Mouse (Mus musculus): Measurements from ENCODE around the gene Iqub.

DNA sequence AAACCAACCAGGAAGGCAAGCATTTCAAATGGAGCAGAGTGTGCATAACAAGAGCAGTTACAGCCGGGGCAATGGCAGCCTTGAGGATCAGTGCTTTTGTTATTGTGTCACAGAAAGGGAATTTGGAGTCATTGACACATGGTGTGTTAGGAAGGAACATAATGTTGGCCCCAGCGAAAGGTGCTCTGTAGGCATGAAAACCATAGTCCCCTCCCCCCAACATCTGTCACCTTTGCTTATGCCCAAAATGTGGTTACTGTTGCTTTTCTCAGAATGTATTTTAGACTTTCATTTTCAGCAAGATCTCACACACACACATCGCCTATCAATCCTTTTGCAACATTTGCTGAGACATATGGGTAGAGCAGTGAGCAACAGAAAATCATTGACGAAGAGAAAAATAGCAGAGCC is 117.6 kb downstream of the Iqub start:
- TF ChIP-seq POLR2A (IDR thresholded peaks at IDR 0.05; ENCODE audit: borderline replicate concordance, extremely low read depth, insufficient read depth, insufficient read length, poor library complexity, severe bottlenecking) (no peak), CTCF (IDR thresholded peaks at IDR 0.05; ENCODE audit: borderline replicate concordance, extremely low read depth, insufficient read depth, insufficient read length) (no peak)
